Mouse (Mus musculus) forebrain, embryonic 14.5 days (tissue): Measurements from ENCODE around the gene Pck2. TPM values are rescaled to one million over a fixed set of nuclear protein-coding genes. Genes with fewer than 3 reads are reported as not detected.

ENCODE experiments used
- ATAC-seq: fragments of 200-750 bp; cut with Nextera tagmentation; 2 replicates; pipeline ENCODE4 v1.8.0; 2017; ENCODE audit warnings: mild to moderate bottlenecking, moderate library complexity
- DNase-seq: peaks from one replicate; pipeline ENCODE4 v3.0.0-alpha.2; 2015; ENCODE audit warnings: low spot score
- H3K27ac ChIP-seq: fragments of 300-500 bp; sonication (generic); 2 replicates; pipeline ENCODE4 v1.5.1; 2014; ENCODE audit warnings: low read depth, mild to moderate bottlenecking, control low read depth, low read length, moderate library complexity
- H3K27me3 ChIP-seq: fragments of 300-500 bp; sonication (generic); replicated peaks from 2 replicates; pipeline ENCODE4 v1.6.1; 2014; ENCODE audit warnings: low read length, control low read depth, mixed read lengths; ENCODE audit not compliant: control insufficient read depth, insufficient read depth
- H3K36me3 ChIP-seq: fragments of 300-500 bp; sonication (generic); 2 replicates; pipeline ENCODE4 v1.6.1; 2014; ENCODE audit warnings: low read length, control low read depth; ENCODE audit not compliant: control insufficient read depth, insufficient read depth
- H3K4me1 ChIP-seq: fragments of 300-500 bp; sonication (generic); 2 replicates; pipeline ENCODE4 v1.6.1; 2014; ENCODE audit warnings: antibody characterized with exemption, low read length, control low read depth; ENCODE audit not compliant: control insufficient read depth, insufficient read depth
- H3K4me2 ChIP-seq: fragments of 300-500 bp; sonication (generic); 2 replicates; pipeline ENCODE4 v1.6.1; 2014; ENCODE audit warnings: mild to moderate bottlenecking, control low read depth, low read length
- H3K4me3 ChIP-seq: fragments of 300-500 bp; sonication (generic); 2 replicates; pipeline ENCODE4 v1.5.1; 2014; ENCODE audit warnings: low read depth, low read length, control low read depth
- H3K9ac ChIP-seq: fragments of 300-500 bp; sonication (generic); 2 replicates; pipeline ENCODE4 v1.6.1; 2014; ENCODE audit warnings: mild to moderate bottlenecking, low read length, control low read depth, moderate library complexity
- H3K9me3 ChIP-seq: fragments of 300-500 bp; sonication (generic); replicated peaks from 2 replicates; pipeline ENCODE4 v1.6.1; 2016; ENCODE audit warnings: low read length, control low read depth, mixed read lengths; ENCODE audit not compliant: control insufficient read depth
- WGBS: fragments of 180-500 bp; shearing (Covaris S2); extraction: QIAGEN DNeasy Blood & Tissue Kit; methylation state at CpG from one replicate; pipeline ENCODE4 v1.1.7; 2014; 5-methylcytosine and 5-hydroxymethylcytosine counted together
- polyA plus RNA-seq: library from polyadenylated mRNA; unstranded; fragments of >200 nt; fragmentation: Nextera tagmentation; extraction: Ambion mirVana; gene quantifications from 2 replicates; pipeline ENCODE4 v1.2.1, GENCODE M21; 2014

Gene Pck2
- polyA plus RNA-seq, 1 experiment from 2014 or later = 10.7 TPM

DNA sequence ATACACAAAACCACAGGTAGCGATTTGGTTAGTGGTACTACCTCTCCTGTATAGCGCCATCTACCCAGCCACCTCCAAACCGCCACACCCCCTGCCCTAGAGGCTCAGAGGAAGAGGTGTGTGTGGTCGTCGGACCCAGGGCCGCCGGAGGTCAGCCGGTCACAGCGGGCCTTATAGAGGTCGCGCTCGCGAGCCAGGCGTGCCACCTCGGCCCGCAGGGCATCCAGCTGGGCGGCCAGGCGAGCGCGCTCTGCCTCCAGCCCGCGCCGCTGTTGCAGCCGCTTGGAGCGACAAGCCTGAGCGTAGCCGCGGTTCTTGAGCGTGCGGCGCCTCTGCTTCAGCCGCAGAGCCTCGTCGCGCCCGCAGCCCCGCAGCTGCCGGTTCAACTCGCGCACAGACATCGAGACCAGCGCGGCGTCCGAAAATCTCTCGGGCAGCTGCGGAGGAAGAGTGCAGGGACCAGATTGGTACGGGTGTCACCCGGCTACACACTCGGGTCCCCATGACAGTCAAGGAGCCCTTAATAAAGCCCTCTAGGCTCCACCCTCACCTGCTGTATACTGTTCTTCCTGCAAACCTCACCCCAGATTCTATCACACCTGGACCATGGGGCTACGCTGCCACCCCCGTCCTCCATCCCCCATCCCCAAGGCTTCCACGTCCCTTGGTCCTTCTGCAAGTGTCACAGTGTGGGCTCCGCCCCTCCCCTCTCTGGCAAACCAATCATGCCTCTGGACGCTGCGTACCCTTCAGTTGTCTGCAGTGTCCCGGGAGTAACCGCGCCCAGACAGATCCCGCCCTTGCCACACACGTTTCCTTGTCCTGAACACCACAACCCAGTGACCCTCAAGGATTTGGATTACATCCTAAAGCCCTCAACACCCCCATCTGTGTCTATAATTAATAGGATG, 19.4 kb upstream of the Pck2 start:
- Histone ChIP-seq H3K9ac (peak overlapping the region; percentile 66), H3K4me1 (peaks cover 8% of the 10 kb centered on the region; the same call in 1 of the 2 replicates), H3K27me3 (no peaks in the 10 kb centered on the region), H3K36me3 (no peaks in the 10 kb centered on the region), H3K9me3 (no peaks in the 10 kb centered on the region), H3K27ac (no peak overlapping the region), H3K4me2 (peak overlapping the region; percentile 96), H3K4me3 (peak overlapping the region; percentile 47)
- DNase-seq = peak; percentile 64
- WGBS = under 1% methylated on average over 61 of the region's 61 CpGs
- peak; percentile 81 for ATAC-seq

DNA sequence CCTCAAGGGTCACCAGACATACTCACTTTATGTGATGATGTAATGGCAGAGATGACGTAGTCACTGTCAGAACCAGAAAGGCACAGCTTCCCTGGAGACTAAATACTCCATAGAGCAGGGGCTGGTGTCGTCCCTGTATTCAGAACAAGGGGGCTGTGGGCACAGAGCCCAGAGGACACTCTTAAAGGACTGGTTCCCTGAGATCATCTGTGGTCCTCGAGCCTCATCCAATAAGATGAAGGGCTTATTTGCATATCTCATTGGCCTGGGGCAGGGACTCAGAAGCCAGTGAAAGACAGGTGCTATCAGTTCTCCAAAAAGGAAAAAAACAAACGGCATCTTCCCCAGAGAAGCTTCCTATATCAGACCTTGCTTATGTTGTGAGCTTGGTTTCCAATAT, 16.0 kb upstream of the Pck2 start:
- H3K36me3 ChIP-seq = no peaks in the 10 kb centered on the region
- no peak for ATAC-seq
- H3K4me2 ChIP-seq = no peak overlapping the region
- no peaks in the 10 kb centered on the region for H3K27me3 ChIP-seq
- DNase-seq = no peak
- H3K4me1 ChIP-seq = peaks cover 6% of the 10 kb centered on the region; the same call in 1 of the 2 replicates
- H3K9me3 ChIP-seq = no peaks in the 10 kb centered on the region
- H3K27ac ChIP-seq = no peak overlapping the region
- no peak overlapping the region for H3K4me3 ChIP-seq
- no peak overlapping the region for H3K9ac ChIP-seq
- WGBS = 49% methylated on average over 4 of the region's 4 CpGs

DNA sequence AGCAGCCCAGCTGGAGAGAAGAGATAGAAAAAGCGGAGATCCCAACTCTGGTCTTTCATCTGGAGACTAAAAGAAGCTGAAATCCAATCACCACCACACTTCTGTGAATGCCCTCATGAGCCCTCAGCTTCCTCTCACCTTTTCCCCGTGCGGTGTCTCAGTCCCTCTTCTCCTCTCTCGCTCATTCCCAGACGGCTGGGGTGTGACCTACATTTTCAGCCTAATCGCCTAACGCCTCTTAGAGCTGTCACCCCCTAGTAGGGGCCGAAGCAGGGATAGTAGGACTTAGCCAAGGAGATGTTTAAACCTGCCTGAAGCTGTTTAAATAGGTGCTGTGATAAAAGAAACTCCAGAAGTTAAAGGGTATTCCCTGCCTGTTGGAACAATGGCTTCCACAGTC, 15.3 kb upstream of the Pck2 start, which contains the start of gene Nrl:
TSS of gene Nrl (minus strand) at position 197 of the 400 bp plus-strand sequence.
- Histone ChIP-seq H3K4me2 (no peak within 1 kb of the TSS), H3K9ac (no peak within 1 kb of the TSS), H3K4me1 (peaks cover 4% of the 10 kb centered on the region; the same call in 1 of the 2 replicates), H3K9me3 (no peaks in the 10 kb centered on the region), H3K27ac (no peak within 1 kb of the TSS), H3K27me3 (no peaks in the 10 kb centered on the region), H3K4me3 (no peak within 1 kb of the TSS), H3K36me3 (no peaks in the 10 kb centered on the region)
- DNase-seq (no peak), ATAC-seq (no peak)
- WGBS = 46% methylated on average over 8 of the region's 8 CpGs

- H3K4me1 ChIP-seq = no peaks in the 10 kb centered on the region
- no peak overlapping the region for H3K4me3 ChIP-seq
- no peak for DNase-seq
- no peak overlapping the region for H3K9ac ChIP-seq
- ATAC-seq = no peak
- 85% methylated on average over 2 of the region's 2 CpGs for whole genome bisulfite sequencing
- H3K27me3 ChIP-seq = 0 out of 2 replicates have a peak, but pooled peaks cover 2% of the 10 kb centered on the region
- no peaks in the 10 kb centered on the region for H3K36me3 ChIP-seq
- H3K4me2 ChIP-seq = no peak overlapping the region
- no peaks in the 10 kb centered on the region for H3K9me3 ChIP-seq
- H3K27ac ChIP-seq = no peak overlapping the region
These were observed 13.4 kb upstream of the Pck2 start for GRCm38 (mm10) chr14:55526674-55527073.

DNA sequence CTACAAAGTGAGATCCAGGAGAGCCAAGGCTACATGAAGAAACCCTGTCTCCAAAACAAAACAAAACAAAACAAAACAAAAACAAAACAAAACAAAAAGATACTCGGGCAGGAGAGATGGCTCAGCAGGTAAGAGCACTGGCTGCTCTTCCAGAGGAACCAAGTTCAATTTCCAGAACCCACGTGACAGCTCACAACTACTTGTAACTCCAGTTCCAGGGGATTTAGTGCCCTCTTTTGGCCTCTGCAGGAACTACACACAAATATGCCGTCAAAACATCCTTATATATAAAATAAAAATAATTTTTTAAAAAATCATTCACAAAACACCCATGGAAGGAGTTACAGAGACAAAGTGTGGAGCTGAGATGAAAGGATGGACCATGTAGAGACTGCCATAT, 12.1 kb upstream of the Pck2 start:
- Histone ChIP-seq H3K4me2 (no peak overlapping the region), H3K27ac (no peak overlapping the region), H3K9me3 (no peaks in the 10 kb centered on the region), H3K36me3 (no peaks in the 10 kb centered on the region), H3K27me3 (0 out of 2 replicates have a peak, but pooled peaks cover 2% of the 10 kb centered on the region), H3K4me3 (no peak overlapping the region), H3K4me1 (no peaks in the 10 kb centered on the region), H3K9ac (no peak overlapping the region)
- peak; percentile 64 for DNase-seq
- ATAC-seq = no peak
- WGBS = 23% methylated on average over 3 of the region's 3 CpGs

GRCm38 (mm10) chr14:55536116-55536745, 3.8 kb upstream of the Pck2 start:
- WGBS = 56% methylated on average over 6 of the region's 6 CpGs
- peaks cover 15% of the 10 kb centered on the region for H3K4me1 ChIP-seq
- DNase-seq = peak; percentile 30
- H3K4me3 ChIP-seq = no peak overlapping the region
- no peak overlapping the region for H3K27ac ChIP-seq
- H3K9me3 ChIP-seq = no peaks in the 10 kb centered on the region
- H3K4me2 ChIP-seq = no peak overlapping the region
- no peaks in the 10 kb centered on the region for H3K36me3 ChIP-seq
- no peak for ATAC-seq
- no peaks in the 10 kb centered on the region for H3K27me3 ChIP-seq
- H3K9ac ChIP-seq = no peak overlapping the region

DNA sequence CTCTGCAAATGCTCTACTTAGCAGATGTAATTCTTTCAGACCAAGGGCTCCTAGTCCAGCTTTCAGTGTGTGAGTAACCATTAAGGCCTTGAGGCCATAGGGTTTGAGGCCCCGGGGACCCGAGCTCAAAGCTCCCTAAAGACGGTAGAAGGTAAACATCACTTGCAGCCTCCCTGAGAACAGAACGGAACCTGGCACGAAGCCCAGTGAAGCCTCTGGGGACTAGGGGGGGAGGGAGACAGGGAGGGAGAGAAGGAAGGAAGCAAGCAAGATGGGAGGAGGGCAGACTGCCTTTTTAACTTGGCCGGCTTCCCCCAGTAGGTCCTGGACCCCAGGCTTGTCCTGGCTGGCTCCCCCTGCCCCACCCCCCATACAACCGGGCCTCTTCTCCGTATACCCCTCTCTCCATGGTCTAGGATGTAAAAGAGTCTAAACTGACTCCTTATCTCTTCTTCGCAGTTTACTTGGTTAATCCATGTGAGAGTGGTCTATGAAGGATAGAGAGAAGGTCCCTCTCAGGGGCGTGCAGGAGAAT, 788 bp downstream of the Pck2 start:
- Histone ChIP-seq H3K27ac (peak overlapping the region; percentile 86), H3K9ac (peak overlapping the region; percentile 80), H3K27me3 (no peaks in the 10 kb centered on the region), H3K36me3 (peaks cover 8% of the 10 kb centered on the region; the same call in 1 of the 2 replicates), H3K9me3 (no peaks in the 10 kb centered on the region), H3K4me1 (peaks cover 23% of the 10 kb centered on the region), H3K4me2 (peak overlapping the region; percentile 91), H3K4me3 (peak overlapping the region; percentile 49)
- ATAC-seq (peak; percentile 64), DNase-seq (peak; percentile 85)
- WGBS = 3% methylated on average over 10 of the region's 10 CpGs

DNA sequence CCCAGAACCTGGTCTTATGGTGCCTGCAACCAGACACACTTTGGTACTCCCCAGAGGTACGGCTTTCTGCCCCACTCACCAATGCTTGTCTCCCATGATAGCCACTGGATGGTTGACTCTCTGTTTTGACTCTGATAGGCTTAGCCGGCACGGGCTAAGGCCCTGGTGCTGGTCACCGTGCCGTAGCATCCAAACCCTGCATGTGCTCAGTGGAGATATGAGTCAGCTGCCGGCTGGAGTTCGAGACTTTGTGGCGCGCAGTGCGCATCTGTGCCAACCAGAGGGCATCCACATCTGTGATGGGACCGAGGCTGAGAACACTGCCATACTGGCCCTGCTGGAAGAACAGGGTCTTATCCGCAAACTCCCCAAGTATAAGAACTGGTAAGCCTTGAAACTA, 2.2 kb downstream of the Pck2 start:
- Histone ChIP-seq H3K27me3 (no peaks in the 10 kb centered on the region), H3K4me2 (no peak overlapping the region), H3K4me1 (peaks cover 23% of the 10 kb centered on the region), H3K27ac (no peak overlapping the region), H3K9ac (no peak overlapping the region), H3K4me3 (no peak overlapping the region), H3K9me3 (no peaks in the 10 kb centered on the region), H3K36me3 (peaks cover 8% of the 10 kb centered on the region; the same call in 1 of the 2 replicates)
- ATAC-seq (no peak), DNase-seq (no peak)
- 97% methylated on average over 12 of the region's 12 CpGs for WGBS
